Mouse (Mus musculus): ENCODE measurements around the gene Apol8. TPM values are rescaled to one million over a fixed set of nuclear protein-coding genes. Genes with fewer than 3 reads are reported as not detected.
"Not testable (repeated sequence)": the region's sequence is repeated elsewhere in the genome, so short reads cannot be mapped to it uniquely, and the experiment has no call there.

Gene Apol8
- polyA plus RNA-seq, 1 experiment from 2014 or later: 0.45 TPM

DNA sequence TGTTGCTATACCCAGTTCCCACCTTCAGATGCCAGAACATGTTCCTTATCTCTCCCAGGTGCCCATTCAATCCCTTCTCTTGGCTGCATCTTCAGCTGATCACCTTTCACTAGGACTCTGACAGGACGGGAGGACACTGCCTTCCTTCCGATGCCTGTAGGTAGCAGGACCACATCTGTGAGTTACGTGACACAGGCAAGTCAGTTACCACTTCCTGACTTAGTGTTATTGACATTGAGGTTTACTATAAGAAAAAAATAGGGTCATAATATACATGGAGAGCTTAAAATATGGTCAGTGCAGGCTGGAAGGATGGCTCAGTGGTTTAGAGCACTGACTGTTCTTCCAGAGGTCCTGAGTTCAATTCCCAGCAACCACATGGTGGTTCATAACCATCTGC, 35.3 kb downstream of the Apol8 start:
- H3K4me3 ChIP-seq (replicated peaks); H3K9me3 ChIP-seq (replicated peaks); H3K27ac ChIP-seq; H3K36me3 ChIP-seq; H3K27me3 ChIP-seq; ATAC-seq (replicated peaks; ENCODE audit: low FRiP score); H3K4me2 ChIP-seq; H3K4me1 ChIP-seq; H3K9ac ChIP-seq: not testable (repeated sequence)
- no CpG with 5 or more reads among the region's 3 CpGs for WGBS

DNA sequence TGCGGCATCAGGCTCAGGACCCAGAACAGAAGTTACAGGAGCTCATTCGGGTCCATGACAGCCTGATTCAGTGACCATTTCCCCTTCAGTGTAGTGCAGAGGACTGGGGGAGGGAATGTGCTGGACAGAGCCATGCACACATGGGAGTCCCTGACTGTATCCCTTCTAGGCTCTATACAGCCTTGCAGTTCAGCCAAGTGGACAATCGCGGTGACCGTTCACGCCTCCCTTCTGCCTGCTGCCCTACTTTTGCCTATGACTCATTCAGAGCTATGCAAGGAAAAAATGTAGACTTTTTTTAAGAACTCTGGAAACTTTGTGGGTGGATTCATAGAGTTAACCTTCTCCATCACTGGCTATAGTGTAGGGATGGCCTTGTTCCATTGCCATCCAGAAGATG, 38.6 kb downstream of the Apol8 start:
- not testable (repeated sequence) for H3K4me2 ChIP-seq; H3K27me3 ChIP-seq; H3K4me3 ChIP-seq (replicated peaks); H3K27ac ChIP-seq; H3K9me3 ChIP-seq (replicated peaks); H3K9ac ChIP-seq; H3K4me1 ChIP-seq; H3K36me3 ChIP-seq; ATAC-seq (replicated peaks; ENCODE audit: low FRiP score)
- WGBS: 40% methylated on average over 2 of the region's 6 CpGs

DNA sequence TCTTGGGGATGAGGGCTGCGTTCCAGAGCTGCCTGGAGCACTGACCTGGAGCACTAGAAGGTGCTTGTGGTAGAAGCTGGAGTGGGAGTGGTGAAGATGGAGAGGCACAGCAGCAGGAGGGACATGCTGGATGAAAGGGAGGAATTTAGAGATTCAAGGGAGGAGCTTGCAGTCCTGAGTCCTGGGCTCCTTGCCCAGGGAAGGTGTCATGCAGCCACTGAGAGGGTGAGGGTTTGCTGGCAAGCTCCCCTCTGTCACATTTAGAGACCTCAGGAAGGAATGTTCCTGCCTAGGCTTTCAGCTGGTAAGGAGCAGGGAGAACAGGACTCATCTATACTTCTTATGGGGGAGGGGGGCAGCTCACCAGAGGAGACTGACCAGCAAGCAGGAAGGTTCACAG, 47.9 kb downstream of the Apol8 start:
- WGBS: 80% methylated on average over 1 of the region's 1 CpGs

DNA sequence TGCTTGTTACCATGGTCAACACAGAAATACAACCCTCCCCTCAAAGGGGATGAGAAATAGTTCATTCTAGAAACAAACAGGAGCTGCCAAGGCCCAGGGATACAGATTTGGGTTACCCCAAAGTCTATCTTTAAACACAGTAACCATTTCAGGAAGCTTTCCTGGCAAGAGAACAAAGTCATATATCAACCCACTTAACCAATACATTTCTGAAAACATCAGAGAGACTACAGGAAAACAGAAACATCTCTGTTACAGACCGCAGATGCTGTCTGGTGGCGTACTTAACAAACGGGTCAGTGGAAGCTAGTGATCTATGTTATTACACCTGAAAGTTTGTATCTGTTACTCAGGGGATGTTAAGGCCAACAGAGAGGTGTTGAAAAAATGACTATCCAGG, 51.5 kb downstream of the Apol8 start:
- H3K4me1 ChIP-seq; ATAC-seq (replicated peaks; ENCODE audit: low FRiP score); H3K9ac ChIP-seq; H3K27ac ChIP-seq; H3K4me3 ChIP-seq (replicated peaks); H3K27me3 ChIP-seq; H3K9me3 ChIP-seq (replicated peaks); H3K36me3 ChIP-seq; H3K4me2 ChIP-seq: not testable (repeated sequence)
- WGBS: 67% methylated on average over 3 of the region's 3 CpGs

More for the DNA sequence above, 47.9 kb downstream of the Apol8 start:
- not testable (repeated sequence) for H3K9ac ChIP-seq; H3K4me1 ChIP-seq; H3K36me3 ChIP-seq; H3K27ac ChIP-seq; H3K4me2 ChIP-seq; ATAC-seq (replicated peaks; ENCODE audit: low FRiP score); H3K4me3 ChIP-seq (replicated peaks); H3K27me3 ChIP-seq; H3K9me3 ChIP-seq (replicated peaks)

DNA sequence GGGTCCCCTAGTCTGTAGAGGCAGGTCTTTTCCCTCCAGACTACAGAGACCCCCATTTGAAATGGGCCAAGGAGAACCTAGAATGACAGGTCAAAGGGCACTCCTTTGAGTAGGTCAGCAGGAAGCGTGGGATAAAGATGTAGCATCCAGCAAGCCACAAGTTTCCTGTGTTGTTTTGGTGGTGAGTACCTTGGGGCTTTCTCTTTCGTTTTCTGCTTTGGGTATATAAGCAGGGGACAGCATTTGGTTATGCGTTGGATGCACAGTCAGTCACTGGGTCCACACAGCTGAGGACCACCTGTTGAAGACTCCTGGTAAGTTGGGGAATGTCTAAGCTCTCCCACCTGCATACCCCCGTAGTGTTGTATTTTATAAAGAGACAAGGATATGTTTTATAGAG, 58.1 kb downstream of the Apol8 start, which contains the start of gene Apol7e:
Apol7e (plus strand) TSS at position 202 of the 400 bp plus-strand sequence.
- H3K4me1 ChIP-seq; H3K4me3 ChIP-seq (replicated peaks); H3K27ac ChIP-seq; ATAC-seq (replicated peaks; ENCODE audit: low FRiP score); H3K36me3 ChIP-seq; H3K9me3 ChIP-seq (replicated peaks); H3K4me2 ChIP-seq; H3K9ac ChIP-seq; H3K27me3 ChIP-seq: not testable (repeated sequence)
- WGBS: 82% methylated on average over 4 of the region's 4 CpGs

Other genes starting within 250 kb of the Apol8 start
- not detected in 2 replicates for gene Apol11a, start 248.7 kb downstream of the Apol8 start, polyA plus RNA-seq (2015; fragmentation: Nextera tagmentation; extraction: Ambion mirVana)
- gene Apol7c, start 223.7 kb downstream of the Apol8 start, polyA plus RNA-seq (2015; fragmentation: Nextera tagmentation; extraction: Ambion mirVana): not detected in 2 replicates
- gene 1700025B11Rik, start 195.1 kb downstream of the Apol8 start, polyA plus RNA-seq (2015; fragmentation: Nextera tagmentation; extraction: Ambion mirVana): not detected in 2 replicates
- 0.12 and 0.23 TPM in 2 replicates for gene Apol10b, start 160.9 kb downstream of the Apol8 start, polyA plus RNA-seq (2015; fragmentation: Nextera tagmentation; extraction: Ambion mirVana)
- not detected in 2 replicates for gene Gm36245, start 157.7 kb downstream of the Apol8 start, polyA plus RNA-seq (2015; fragmentation: Nextera tagmentation; extraction: Ambion mirVana)
- gene Apol11b, start 113.7 kb downstream of the Apol8 start, polyA plus RNA-seq (2015; fragmentation: Nextera tagmentation; extraction: Ambion mirVana): 0.08 and 0.19 TPM in 2 replicates
- 0.12 TPM in 1 of 2 replicates, not detected in the other for gene Apol7e, start 58.1 kb downstream of the Apol8 start, polyA plus RNA-seq (2015; fragmentation: Nextera tagmentation; extraction: Ambion mirVana)
- not detected in 2 replicates for gene Apol9b, start 28.0 kb downstream of the Apol8 start, polyA plus RNA-seq (2015; fragmentation: Nextera tagmentation; extraction: Ambion mirVana)
- 56.2 and 60.2 TPM in 2 replicates for gene Myh9, start 85.2 kb upstream of the Apol8 start, polyA plus RNA-seq (2015; fragmentation: Nextera tagmentation; extraction: Ambion mirVana)
- gene Txn2, start 172.0 kb upstream of the Apol8 start, polyA plus RNA-seq (2015; fragmentation: Nextera tagmentation; extraction: Ambion mirVana): 240 and 253 TPM in 2 replicates
- 4.6 and 5.6 TPM in 2 replicates for gene Foxred2, start 199.7 kb upstream of the Apol8 start, polyA plus RNA-seq (2015; fragmentation: Nextera tagmentation; extraction: Ambion mirVana)
- gene Eif3d, start 213.8 kb upstream of the Apol8 start, polyA plus RNA-seq (2015; fragmentation: Nextera tagmentation; extraction: Ambion mirVana): 210 and 223 TPM in 2 replicates